In the genomic region with DNA sequence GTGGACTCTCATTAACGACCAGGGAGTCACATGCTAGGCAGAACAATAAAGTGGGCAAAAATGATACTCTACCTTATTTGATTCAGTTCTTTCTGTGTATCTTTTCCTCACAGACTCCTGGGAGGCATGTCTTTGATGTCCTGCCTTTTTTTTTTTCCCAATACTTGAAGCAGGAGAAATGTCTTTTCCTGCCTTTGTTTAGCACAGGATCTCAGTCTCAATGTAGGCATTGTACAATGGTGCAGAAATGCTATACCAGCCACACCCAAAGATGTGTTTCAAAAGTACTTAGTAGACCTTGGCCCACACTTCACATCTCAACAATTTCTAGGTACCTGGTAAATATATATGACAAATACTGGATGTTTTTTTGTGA, we compare ENCODE assay signal across 1 mouse cellular context.
TF ChIP-seq lines count a peak whose summit lies in the region.

No protein-coding gene starts in this region.

TF ChIP-seq in CH12.LX, 34 proteins besides CTCF, POLR2A, EP300 and RAD21:
- TF ChIP-seq ZNF384 (IDR thresholded peaks at IDR 0.05; ENCODE audit: low read depth, low read length): no peak
- TF ChIP-seq TBP (conservative IDR thresholded peaks at IDR 0.05; ENCODE audit: low read depth, low read length): no peak
- no peak for TF ChIP-seq GABPA (IDR thresholded peaks at IDR 0.05; ENCODE audit: insufficient replicate concordance, low read depth, low read length)
- no peak for TF ChIP-seq USF2 (conservative IDR thresholded peaks at IDR 0.05; ENCODE audit: low read depth, low read length)
- no peak for TF ChIP-seq MYC (IDR thresholded peaks at IDR 0.05; ENCODE audit: low read depth, low read length)
- no peak for TF ChIP-seq JUND (conservative IDR thresholded peaks at IDR 0.05; ENCODE audit: low read depth, low read length)
- no peak for TF ChIP-seq MXI1 (IDR thresholded peaks at IDR 0.05; ENCODE audit: low read depth, low read length)
- TF ChIP-seq UBTF (IDR thresholded peaks at IDR 0.05; ENCODE audit: low read depth, low read length): no peak
- TF ChIP-seq HCFC1 (IDR thresholded peaks at IDR 0.05; ENCODE audit: low read depth, low read length): no peak
- TF ChIP-seq PAX5 (IDR thresholded peaks at IDR 0.05; ENCODE audit: low read length): no peak
- no peak for TF ChIP-seq MAZ (IDR thresholded peaks at IDR 0.05; ENCODE audit: low read depth, low read length)
- TF ChIP-seq TCF12 (IDR thresholded peaks at IDR 0.05; ENCODE audit: low read depth, low read length): no peak
- no peak for TF ChIP-seq BHLHE40 (IDR thresholded peaks at IDR 0.05; ENCODE audit: low read depth, low read length)
- TF ChIP-seq CHD2 (IDR thresholded peaks at IDR 0.05; ENCODE audit: low read length): no peak
- no peak for TF ChIP-seq MAX (IDR thresholded peaks at IDR 0.05; ENCODE audit: low read length)
- no peak for TF ChIP-seq ETS1 (conservative IDR thresholded peaks at IDR 0.05; ENCODE audit: low read depth, low read length)
- TF ChIP-seq JUN (IDR thresholded peaks at IDR 0.05; ENCODE audit: insufficient read depth, low read depth, low read length): no peak
- TF ChIP-seq E2F4 (IDR thresholded peaks at IDR 0.05; ENCODE audit: insufficient replicate concordance, low read depth, low read length): no peak
TF ChIP-seq in CH12.LX: peak in this region for 0.
